In genomic region chr1:132476575-132476927, GRCm38 (mm10) we compare ENCODE assay signal across 8 mouse cellular contexts. TPM values are rescaled to one million over a fixed set of nuclear protein-coding genes. Genes with fewer than 3 reads are reported as not detected.
DNase-seq lines count a peak whose midpoint lies in the region; ATAC-seq lines count a peak whose summit lies in the region.

No protein-coding gene starts in this region.

- H3K4me3 ChIP-seq in heart, embryonic 10.5 days = peak overlapping the region; percentile 89
- H3K4me3 ChIP-seq in macrophage (ENCODE audit: inconsistent target) = peak overlapping the region; percentile 95

- H3K9me3 ChIP-seq in heart, embryonic 10.5 days = no peaks in the 10 kb centered on the region

- peak overlapping the region; percentile 92 for H3K27ac ChIP-seq in heart, embryonic 10.5 days
- peak overlapping the region; percentile 94 for H3K27ac ChIP-seq in macrophage

- H3K4me1 ChIP-seq in heart, embryonic 10.5 days = peaks cover 15% of the 10 kb centered on the region

- WGBS in heart, embryonic 10.5 days = 7% methylated on average over 9 of the region's 9 CpGs
- 6% methylated on average over 9 of the region's 9 CpGs for WGBS in macrophage (ENCODE audit: missing documents)

- H3K79me2 ChIP-seq in macrophage (ENCODE audit: inconsistent target) = peaks cover 64% of the 10 kb centered on the region

- no peak for DNase-seq in heart, embryonic 10.5 days (ENCODE audit: low spot score)
- DNase-seq in heart, adult 18-20 months = no peak
- peak; percentile 55 for DNase-seq in ES-CJ7 (ENCODE audit: low read depth, low spot score)
- DNase-seq in left cerebral cortex, postnatal 10 days (ENCODE audit: extremely low spot score in 1 of 2, low spot score in 2 of 2) = no peak
- no peak for DNase-seq in adrenal gland, postnatal 4 days (ENCODE audit: low spot score in 2 of 2)
- no peak for DNase-seq in frontal cortex, postnatal 25 days (ENCODE audit: low spot score in 2 of 2)

- no peaks in the 10 kb centered on the region for H3K27me3 ChIP-seq in heart, embryonic 10.5 days (ENCODE audit: insufficient read depth, poor library complexity, severe bottlenecking)

- intact Hi-C loops in left cerebral cortex, postnatal 10 days (cut with DNase I) = loop anchor here (10.0 kb wide), 1 partner anchor 112 kb away; no protein-coding TSS in a partner anchor

- H3K36me3 ChIP-seq in heart, embryonic 10.5 days = no peaks in the 10 kb centered on the region
- no peaks in the 10 kb centered on the region for H3K36me3 ChIP-seq in macrophage (ENCODE audit: inconsistent target)

- peak; percentile 22 for ATAC-seq in granulocyte monocyte progenitor cell, adult 5-6 weeks (replicated peaks; ENCODE audit: poor library complexity, severe bottlenecking)

RNA-seq across cellular contexts. Expression of gene Rbbp5, which starts 0.6 kb away (rescaled TPM):
- 33.2 and 43.6 TPM in 2 replicates for polyA plus RNA-seq in heart, embryonic 10.5 days (2016; fragmentation: Nextera tagmentation; extraction: Ambion mirVana)
- total RNA-seq in heart, adult 18-20 months (2021) = 10 to 100 TPM; 25.1 to 27.6 TPM
- 61.6 and 73.4 TPM in 2 replicates for total RNA-seq in granulocyte monocyte progenitor cell, adult 5-6 weeks (2014; fragmentation: Nextera tagmentation)
- total RNA-seq in granulocyte monocyte progenitor cell, adult 5-6 weeks (2017) = 52.7 and 57.8 TPM in 2 replicates
- total RNA-seq in macrophage (2018; cell fraction: chromatin; rRNA removed) = 10 to 100 TPM; 23.2 to 89.3 (median 55.6) TPM
- total RNA-seq in macrophage (2018; cell fraction: cytosol; rRNA removed) = 10 to 100 TPM; 19.8 to 46.4 (median 37.5) TPM
- 10 to 100 TPM; 21.4 to 95.3 (median 45.6) TPM for total RNA-seq in macrophage (2018; cell fraction: nucleus; rRNA removed)
- 31.0 to 43.9 TPM (median 43.1 TPM) in 3 replicates for polyA plus RNA-seq in macrophage (2018)
- total RNA-seq in left cerebral cortex, postnatal 10 days (2021) = 10 to 100 TPM; 29.4 to 37.4 TPM
- 10 to 100 TPM; 33.6 to 39.9 TPM for total RNA-seq in adrenal gland, postnatal 4 days (2021)

RNA-seq across cellular contexts. Expression of gene Tmem81, which starts 29.5 kb away (rescaled TPM):
- 1.2 and 1.3 TPM in 2 replicates for polyA plus RNA-seq in heart, embryonic 10.5 days (2016; fragmentation: Nextera tagmentation; extraction: Ambion mirVana)
- 1 to 10 TPM; 1.5 TPM for total RNA-seq in heart, adult 18-20 months (2021)
- total RNA-seq in granulocyte monocyte progenitor cell, adult 5-6 weeks (2014; fragmentation: Nextera tagmentation) = 3.6 and 10.0 TPM in 2 replicates
- total RNA-seq in granulocyte monocyte progenitor cell, adult 5-6 weeks (2017) = 1.8 and 5.1 TPM in 2 replicates
- total RNA-seq in macrophage (2018; cell fraction: chromatin; rRNA removed) = 10 to 100 TPM in 14 of 26 experiments, 1 to 10 TPM in 12; 3.4 to 24.2 (median 12.7) TPM
- 1 to 10 TPM; 2.3 to 9.0 (median 5.3) TPM for total RNA-seq in macrophage (2018; cell fraction: cytosol; rRNA removed)
- 10 to 100 TPM in 9 of 26 experiments, 1 to 10 TPM in 17; 2.7 to 22.0 (median 7.6) TPM for total RNA-seq in macrophage (2018; cell fraction: nucleus; rRNA removed)
- 4.3 to 7.6 TPM (median 5.6 TPM) in 3 replicates for polyA plus RNA-seq in macrophage (2018)
- 1 to 10 TPM; 2.1 to 2.3 TPM for total RNA-seq in left cerebral cortex, postnatal 10 days (2021)
- total RNA-seq in adrenal gland, postnatal 4 days (2021) = 1 to 10 TPM; 5.2 to 5.4 TPM

RNA-seq across cellular contexts. Expression of gene Dstyk, which starts 59.2 kb away (rescaled TPM):
- 10.6 and 10.8 TPM in 2 replicates for polyA plus RNA-seq in heart, embryonic 10.5 days (2016; fragmentation: Nextera tagmentation; extraction: Ambion mirVana)
- 10 to 100 TPM; 15.2 to 15.3 TPM for total RNA-seq in heart, adult 18-20 months (2021)
- 16.4 and 19.2 TPM in 2 replicates for total RNA-seq in granulocyte monocyte progenitor cell, adult 5-6 weeks (2014; fragmentation: Nextera tagmentation)
- total RNA-seq in granulocyte monocyte progenitor cell, adult 5-6 weeks (2017) = 18.1 and 43.1 TPM in 2 replicates
- total RNA-seq in macrophage (2018; cell fraction: chromatin; rRNA removed) = 100 to 1,000 TPM in 11 of 26 experiments, 10 to 100 TPM in 15; 59.5 to 135 (median 84.8) TPM
- 10 to 100 TPM in 15 of 26 experiments, 1 to 10 TPM in 11; 4.1 to 19.7 (median 11.6) TPM for total RNA-seq in macrophage (2018; cell fraction: cytosol; rRNA removed)
- total RNA-seq in macrophage (2018; cell fraction: nucleus; rRNA removed) = 10 to 100 TPM; 24.5 to 92.9 (median 52.1) TPM
- polyA plus RNA-seq in macrophage (2018) = 9.6 to 14.6 TPM (median 10.1 TPM) in 3 replicates
- total RNA-seq in left cerebral cortex, postnatal 10 days (2021) = 10 to 100 TPM; 27.2 to 28.4 TPM
- total RNA-seq in adrenal gland, postnatal 4 days (2021) = 10 to 100 TPM; 28.3 to 29.0 TPM
